Mouse (Mus musculus) retina, embryonic 14.5 days (tissue): Measurements from ENCODE around the gene 4933430I17Rik.

ENCODE experiments used
- DNase-seq: peaks from one replicate; pipeline ENCODE4 v3.0.0-alpha.2; 2015; ENCODE audit warnings: low spot score

4933430I17Rik gene

DNA sequence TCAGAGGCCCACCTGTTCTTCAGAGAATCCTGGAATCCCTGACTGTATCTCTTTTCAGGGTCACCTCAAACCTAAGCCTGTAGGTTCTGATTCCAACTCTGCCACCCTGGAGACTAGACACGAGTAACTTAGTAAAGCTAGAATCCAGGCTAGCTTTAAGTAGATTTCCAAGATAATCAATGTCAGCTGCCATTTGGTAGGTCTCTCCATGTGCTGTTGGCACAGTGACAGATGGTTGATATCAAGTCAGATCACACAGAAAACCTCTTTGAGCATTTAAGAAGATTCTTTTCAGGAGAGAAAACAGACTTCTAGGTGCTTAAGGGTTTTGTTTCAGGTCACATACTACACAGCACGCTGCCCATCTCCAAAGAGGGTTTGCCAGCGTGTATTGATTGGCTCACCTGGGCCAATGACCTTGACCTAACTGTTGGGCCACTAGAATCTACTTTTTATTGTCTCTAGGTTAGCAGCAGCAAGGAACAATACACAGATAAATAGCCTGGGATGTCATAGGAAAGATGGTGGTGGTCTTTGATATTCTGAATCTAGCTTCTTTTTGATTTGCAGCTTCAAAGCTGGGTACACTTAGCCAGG is 21.7 kb upstream of the 4933430I17Rik start, which contains the start of gene Hdhd3:
Gene Hdhd3 (minus strand): TSS at position 94 of the 597 bp plus-strand sequence.
- peak; percentile 57 for DNase-seq

- DNase-seq = no peak
These were observed 19.2 kb upstream of the 4933430I17Rik start for GRCm38 (mm10) chr4:62505991-62506390.

DNA sequence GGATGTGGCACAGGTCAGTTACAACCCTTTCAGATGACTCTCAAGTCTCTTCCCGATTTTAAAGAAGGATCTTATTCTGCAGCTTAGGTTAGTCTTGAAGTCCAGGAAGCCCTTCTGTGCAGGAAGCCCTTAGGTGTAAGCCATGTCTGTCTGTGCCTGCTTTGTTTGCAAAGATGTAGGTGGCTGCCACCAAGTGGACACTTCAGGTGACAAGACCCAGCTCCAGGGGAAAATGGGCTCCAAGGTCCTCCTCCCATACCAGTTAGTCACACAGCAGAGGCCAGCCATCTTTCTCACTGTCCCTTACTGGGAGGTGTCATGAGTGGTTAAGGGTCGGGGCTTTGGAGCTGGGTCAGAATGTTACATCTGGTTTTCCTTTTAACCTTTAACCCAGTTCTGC is 18.4 kb upstream of the 4933430I17Rik start:
- DNase-seq = peak; percentile 64

DNA sequence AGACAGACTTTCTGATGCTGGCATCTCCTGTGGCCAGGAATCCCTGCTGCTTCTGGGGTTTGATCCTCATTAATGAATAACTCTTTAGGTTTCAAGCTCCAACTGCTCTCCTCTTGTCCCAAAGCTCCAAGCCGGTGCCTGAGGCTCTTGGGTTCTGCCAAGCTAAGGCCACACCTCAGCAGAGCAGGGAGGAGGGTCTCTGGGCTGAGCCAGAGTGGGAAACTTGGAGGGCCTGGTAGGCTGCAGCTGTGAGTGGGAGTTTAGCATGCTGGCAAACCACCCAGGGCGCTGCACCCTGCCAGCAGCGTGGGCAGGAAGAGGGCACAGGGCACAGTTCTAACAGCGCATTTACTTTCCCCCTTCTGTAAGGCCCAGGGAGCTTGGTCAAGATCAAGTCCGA is 16.3 kb upstream of the 4933430I17Rik start:
- DNase-seq = no peak

DNA sequence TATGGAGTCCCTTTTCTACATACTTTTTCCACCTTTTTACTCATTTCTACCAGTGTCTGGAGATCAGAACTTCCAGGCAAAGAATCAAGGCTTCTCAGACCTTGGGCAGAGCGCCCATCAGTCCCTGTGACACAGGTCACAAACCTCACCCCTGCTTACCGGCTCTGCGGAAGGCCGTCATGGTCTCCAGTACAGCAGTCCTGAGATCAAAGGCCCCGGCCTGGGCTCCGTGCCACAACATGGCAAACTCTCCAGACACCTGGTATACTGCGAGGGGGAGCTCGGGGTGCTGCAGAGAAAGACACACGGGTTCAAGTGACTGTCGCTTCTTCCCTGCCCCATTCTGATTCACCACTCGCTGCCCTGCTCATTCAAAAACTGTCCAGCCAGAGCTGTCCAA is 15.2 kb upstream of the 4933430I17Rik start:
- DNase-seq = no peak

- no peak for DNase-seq
These were observed 11.1 kb upstream of the 4933430I17Rik start for GRCm38 (mm10) chr4:62513998-62514506.

DNA sequence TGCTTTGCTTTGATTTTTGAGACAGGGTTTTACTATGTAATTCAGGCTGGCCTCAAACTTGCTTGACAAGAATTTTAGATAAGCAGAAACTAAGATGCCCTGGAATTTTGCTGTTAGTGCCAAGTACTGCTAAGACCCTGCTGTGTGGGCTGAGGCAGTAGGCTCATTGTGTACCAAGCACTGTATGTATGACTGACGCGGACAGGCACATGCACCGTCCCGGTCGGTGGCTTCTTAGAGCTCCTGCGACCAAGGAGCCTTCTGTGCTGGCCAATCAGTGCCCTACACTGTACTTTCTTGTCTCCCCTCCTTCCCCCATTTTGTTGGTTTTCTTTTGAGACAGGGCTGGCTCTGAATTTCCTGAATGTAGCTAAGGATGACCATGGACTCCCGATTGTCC is 10.2 kb upstream of the 4933430I17Rik start:
- DNase-seq = no peak

- no peak for DNase-seq
These were observed 9.7 kb upstream of the 4933430I17Rik start for GRCm38 (mm10) chr4:62515490-62515889.

DNA sequence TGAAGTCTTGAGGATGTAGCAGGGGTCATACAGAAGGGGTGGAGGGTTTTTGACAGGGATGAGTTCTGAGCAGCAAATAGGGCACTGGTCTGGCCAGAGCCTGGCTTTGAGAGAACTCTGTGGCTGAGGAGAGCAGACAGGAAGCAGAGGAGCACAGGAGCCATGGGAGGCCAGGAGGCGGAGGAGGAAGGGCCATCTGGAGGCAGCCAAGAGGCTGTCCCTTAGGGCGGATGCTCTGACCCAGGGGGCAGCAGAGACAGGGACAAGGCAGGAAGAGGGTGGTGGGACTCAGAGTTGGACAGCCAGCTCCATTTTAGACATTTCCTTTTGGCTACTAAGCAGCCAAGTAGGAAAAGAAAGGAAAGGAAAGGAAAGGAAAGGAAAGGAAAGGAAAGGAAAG is 9.1 kb upstream of the 4933430I17Rik start:
- DNase-seq = no peak

DNA sequence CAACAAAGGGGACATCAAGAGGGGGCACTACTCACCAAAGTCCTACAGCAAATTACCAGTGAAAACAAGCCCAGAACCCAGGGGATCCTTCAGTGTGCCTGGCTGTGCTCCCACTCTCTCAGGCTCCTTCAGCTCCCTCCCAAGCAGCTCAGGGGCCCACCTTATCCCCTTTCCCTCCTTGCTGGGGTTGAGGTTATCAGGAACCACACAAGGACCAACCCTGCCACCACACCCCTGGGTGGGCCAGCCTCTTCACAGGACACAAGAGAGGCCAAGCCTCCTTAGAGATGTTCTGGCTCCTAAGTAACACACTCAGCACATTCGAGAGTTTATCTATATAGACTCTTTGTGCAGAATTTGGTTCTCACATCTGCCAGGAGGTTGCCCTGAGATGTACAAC is 8.6 kb upstream of the 4933430I17Rik start:
- no peak for DNase-seq

- DNase-seq = no peak
These were observed 8.1 kb upstream of the 4933430I17Rik start for GRCm38 (mm10) chr4:62517046-62517445.

- no peak for DNase-seq
These were observed 7.4 kb upstream of the 4933430I17Rik start for GRCm38 (mm10) chr4:62517538-62518415.

GRCm38 (mm10) chr4:62518416-62519121 is 6.6 kb upstream of the 4933430I17Rik start:
- DNase-seq = no peak

DNA sequence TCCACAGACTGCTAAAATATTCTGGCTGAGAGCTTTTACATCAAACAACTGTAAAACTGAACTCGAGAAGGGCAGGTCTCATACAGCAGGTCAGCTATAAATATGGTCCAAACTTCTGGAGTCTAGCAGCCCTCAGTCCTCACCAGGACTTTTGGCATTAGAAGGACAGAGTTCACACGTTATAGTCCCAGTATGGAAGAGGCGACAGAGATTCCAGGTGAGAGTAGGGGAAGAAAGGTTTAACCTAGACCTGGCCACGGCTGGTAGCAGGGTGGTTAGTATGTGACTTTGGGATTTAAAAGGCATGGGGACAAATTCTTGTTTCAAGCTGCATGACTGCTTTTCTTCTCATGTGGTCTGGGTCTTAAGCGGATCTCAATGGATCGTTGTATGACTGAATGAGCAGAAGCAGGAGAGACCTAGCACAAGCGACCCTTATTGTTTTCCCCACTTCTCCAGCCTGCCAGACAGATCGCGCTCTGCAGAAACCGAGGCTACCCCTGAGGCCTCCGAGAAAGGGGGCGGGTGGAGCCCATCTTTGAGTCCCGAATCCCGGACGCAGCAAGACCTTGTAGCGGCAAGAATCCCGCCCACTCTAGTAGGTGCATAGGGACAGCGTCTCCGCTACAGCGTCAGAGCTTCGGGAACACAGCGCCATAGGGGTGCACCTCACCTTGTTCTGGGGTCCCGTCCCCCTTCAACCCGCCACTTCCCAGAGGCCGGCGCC is 5.9 kb upstream of the 4933430I17Rik start:
- DNase-seq = no peak

DNA sequence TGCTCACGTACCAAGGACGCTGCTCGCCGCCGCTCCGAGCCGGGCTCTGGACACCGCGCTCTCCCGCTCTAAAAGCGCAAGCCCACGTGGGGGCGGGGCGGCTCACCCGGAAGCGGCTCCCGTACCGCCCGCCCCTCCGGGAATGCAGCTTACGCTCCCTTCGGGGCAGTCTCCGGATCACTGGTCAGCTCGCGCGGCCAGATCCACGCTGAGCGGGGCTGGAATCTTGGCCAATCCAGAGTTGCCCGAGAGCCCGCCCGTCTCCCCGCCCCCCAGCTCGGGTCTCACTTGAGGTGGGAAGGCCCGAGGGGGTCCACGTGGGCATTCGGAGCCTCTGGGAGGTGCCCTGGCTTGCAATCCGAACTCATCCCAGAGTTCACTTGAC is 5.3 kb upstream of the 4933430I17Rik start, which contains the start of gene Alad:
Gene Alad (minus strand): TSS at position 70 of the 385 bp plus-strand sequence.
- peak; percentile 99 for DNase-seq

GRCm38 (mm10) chr4:62520892-62521400 is 4.2 kb upstream of the 4933430I17Rik start:
- DNase-seq = no peak

GRCm38 (mm10) chr4:62525489-62525811 is 281 bp downstream of the 4933430I17Rik start:
- no peak for DNase-seq

GRCm38 (mm10) chr4:62526256-62526655 is 1.1 kb downstream of the 4933430I17Rik start:
- DNase-seq = no peak

DNA sequence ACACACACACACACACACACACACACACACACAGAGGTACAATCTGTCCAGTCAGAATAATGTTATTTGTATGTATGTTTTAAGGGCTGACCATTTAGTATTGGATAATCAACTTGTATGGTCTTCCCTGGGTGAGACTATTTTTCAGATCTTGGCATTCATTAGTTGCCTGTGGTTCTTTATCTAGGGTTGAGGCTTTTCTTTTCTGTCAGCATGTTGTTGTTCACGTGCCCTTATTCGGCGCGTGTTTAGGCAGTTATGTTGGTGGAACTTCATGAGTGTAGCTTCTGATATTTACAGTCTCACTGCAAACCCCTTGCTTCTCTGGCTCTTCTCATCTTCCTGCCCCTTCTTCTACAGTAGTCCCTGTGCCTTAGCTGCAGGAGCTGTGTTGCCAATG is 2.5 kb downstream of the 4933430I17Rik start:
- no peak for DNase-seq

- no peak for DNase-seq
These were observed 8.6 kb downstream of the 4933430I17Rik start for GRCm38 (mm10) chr4:62533729-62534128.

- DNase-seq = no peak
These were observed 16.6 kb downstream of the 4933430I17Rik start for GRCm38 (mm10) chr4:62541802-62542201.

- no peak for DNase-seq
These were observed 18.6 kb downstream of the 4933430I17Rik start for GRCm38 (mm10) chr4:62543782-62544181.
